Mouse (Mus musculus): ENCODE results near the gene Tnfrsf26. TPM values are rescaled to one million over a fixed set of nuclear protein-coding genes. Genes with fewer than 3 reads are reported as not detected.

Gene Tnfrsf26
- polyA plus RNA-seq, 1 experiment from 2014 or later: 1.2 TPM

- H3K27me3 ChIP-seq (ENCODE audit: control insufficient read depth, insufficient read depth, low read length): no peaks in the 10 kb centered on the region
- H3K4me3 ChIP-seq (ENCODE audit: low read length): no peak overlapping the region
- H3K4me1 ChIP-seq (ENCODE audit: control insufficient read depth, insufficient read depth, low read length): no peaks in the 10 kb centered on the region
- no peaks in the 10 kb centered on the region for H3K9me3 ChIP-seq (replicated peaks; ENCODE audit: control insufficient read depth, low read length)
- ATAC-seq (replicated peaks; ENCODE audit: extremely low read depth, insufficient read depth, low FRiP score): no peak
- no peak overlapping the region for H3K4me2 ChIP-seq (ENCODE audit: low read depth, low read length)
- H3K36me3 ChIP-seq (ENCODE audit: control insufficient read depth, insufficient read depth): no peaks in the 10 kb centered on the region
- H3K9ac ChIP-seq (ENCODE audit: low read length): no peak overlapping the region
- 60% methylated on average over 3 of the region's 3 CpGs for WGBS
- no peak overlapping the region for H3K27ac ChIP-seq (ENCODE audit: low read length)
Observed at GRCm38 (mm10) chr7:143605321-143605720, 23.2 kb downstream of the Tnfrsf26 start.

DNA sequence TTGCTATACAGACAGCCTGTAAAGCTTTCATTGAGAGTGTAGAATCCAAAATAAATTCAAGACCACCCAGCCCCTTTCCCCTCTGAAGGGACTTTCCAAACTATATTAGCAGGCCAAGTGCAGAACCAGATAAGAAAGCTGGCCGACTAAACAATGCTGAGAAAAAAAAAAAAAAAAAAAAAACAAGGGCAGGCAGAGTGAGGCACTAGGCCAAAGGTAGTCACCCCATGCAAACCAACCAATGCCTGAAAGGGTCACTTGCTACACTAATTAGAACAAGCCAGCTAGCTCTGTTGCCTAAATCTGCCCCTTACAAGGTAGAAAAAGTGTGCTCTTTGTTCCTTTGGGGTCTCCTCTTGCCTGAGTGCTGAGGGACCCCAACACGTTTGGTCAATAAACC lies 23.6 kb downstream of the Tnfrsf26 start:
- WGBS: 56% methylated on average over 2 of the region's 2 CpGs
- Histone ChIP-seq H3K27me3 (ENCODE audit: control insufficient read depth, insufficient read depth, low read length) (no peaks in the 10 kb centered on the region), H3K4me3 (ENCODE audit: low read length) (no peak overlapping the region), H3K36me3 (ENCODE audit: control insufficient read depth, insufficient read depth) (no peaks in the 10 kb centered on the region), H3K4me2 (ENCODE audit: low read depth, low read length) (no peak overlapping the region), H3K27ac (ENCODE audit: low read length) (no peak overlapping the region), H3K9me3 (replicated peaks; ENCODE audit: control insufficient read depth, low read length) (no peaks in the 10 kb centered on the region), H3K9ac (ENCODE audit: low read length) (no peak overlapping the region), H3K4me1 (ENCODE audit: control insufficient read depth, insufficient read depth, low read length) (no peaks in the 10 kb centered on the region)
- no peak for ATAC-seq (replicated peaks; ENCODE audit: extremely low read depth, insufficient read depth, low FRiP score)

DNA sequence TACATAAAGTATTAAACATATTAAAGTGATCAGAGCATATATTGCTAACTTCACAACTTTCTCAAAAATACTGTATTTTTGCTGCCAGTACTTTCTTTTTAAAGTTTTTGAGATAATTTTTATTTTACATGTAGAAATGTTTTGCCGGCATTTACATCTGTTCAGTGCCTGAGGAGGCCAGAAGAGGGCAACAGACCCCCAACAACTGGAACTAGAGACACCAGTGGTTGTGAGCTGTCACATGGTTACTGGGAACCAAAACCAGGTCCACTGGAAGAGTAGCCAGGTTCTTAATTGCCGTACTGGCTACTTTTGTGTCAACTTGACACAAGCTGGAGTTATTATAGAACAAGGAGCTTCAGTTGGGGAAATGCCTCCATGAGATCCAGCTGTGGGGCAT lies 26.8 kb downstream of the Tnfrsf26 start:
- Histone ChIP-seq H3K9ac (ENCODE audit: low read length) (no peak overlapping the region), H3K27me3 (ENCODE audit: control insufficient read depth, insufficient read depth, low read length) (no peaks in the 10 kb centered on the region), H3K4me3 (ENCODE audit: low read length) (no peak overlapping the region), H3K9me3 (replicated peaks; ENCODE audit: control insufficient read depth, low read length) (no peaks in the 10 kb centered on the region), H3K36me3 (ENCODE audit: control insufficient read depth, insufficient read depth) (no peaks in the 10 kb centered on the region), H3K4me2 (ENCODE audit: low read depth, low read length) (no peak overlapping the region), H3K27ac (ENCODE audit: low read length) (no peak overlapping the region), H3K4me1 (ENCODE audit: control insufficient read depth, insufficient read depth, low read length) (peaks cover 8% of the 10 kb centered on the region)
- ATAC-seq (replicated peaks; ENCODE audit: extremely low read depth, insufficient read depth, low FRiP score): no peak
- 79% methylated on average over 2 of the region's 2 CpGs for WGBS

DNA sequence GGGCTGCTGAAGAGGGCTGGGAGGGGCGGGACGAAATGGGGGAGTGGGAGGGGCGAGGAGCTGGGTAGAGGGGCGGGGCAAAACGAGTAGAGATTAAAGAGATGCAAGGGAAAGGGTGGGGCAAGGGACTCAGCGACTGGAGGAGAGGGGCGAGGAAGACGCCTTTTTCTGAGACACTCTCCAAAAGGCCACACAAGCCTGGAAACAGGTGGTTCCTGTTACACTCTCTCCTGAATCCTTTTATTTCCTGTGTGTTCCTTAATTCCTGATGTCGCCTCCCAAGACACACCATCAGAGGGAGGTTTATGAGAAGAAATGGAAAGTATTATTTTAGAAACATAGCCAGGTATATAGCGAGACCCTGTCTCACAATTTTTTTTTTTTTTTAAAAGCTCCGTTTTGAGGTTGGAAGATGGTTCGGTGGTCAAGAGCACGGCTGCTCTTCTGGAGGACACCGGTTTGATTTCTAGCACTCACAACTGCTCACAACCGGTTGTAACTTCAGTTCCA lies 28.2 kb downstream of the Tnfrsf26 start:
- no peaks in the 10 kb centered on the region for H3K36me3 ChIP-seq (ENCODE audit: control insufficient read depth, insufficient read depth)
- H3K27ac ChIP-seq (ENCODE audit: low read length): 0 out of 2 replicates have a peak overlapping the region, but pooled peaks have one; percentile 29
- H3K4me3 ChIP-seq (ENCODE audit: low read length): peak overlapping the region; percentile 85
- 7% methylated on average over 15 of the region's 15 CpGs for WGBS
- peaks cover 8% of the 10 kb centered on the region for H3K4me1 ChIP-seq (ENCODE audit: control insufficient read depth, insufficient read depth, low read length)
- ATAC-seq (replicated peaks; ENCODE audit: extremely low read depth, insufficient read depth, low FRiP score): no peak
- no peaks in the 10 kb centered on the region for H3K27me3 ChIP-seq (ENCODE audit: control insufficient read depth, insufficient read depth, low read length)
- H3K4me2 ChIP-seq (ENCODE audit: low read depth, low read length): peak overlapping the region; percentile 74
- peak overlapping the region; percentile 84 for H3K9ac ChIP-seq (ENCODE audit: low read length)
- no peaks in the 10 kb centered on the region for H3K9me3 ChIP-seq (replicated peaks; ENCODE audit: control insufficient read depth, low read length)

- Histone ChIP-seq H3K4me2 (ENCODE audit: low read depth, low read length) (peak within 1 kb of the TSS; percentile 74), H3K27me3 (ENCODE audit: control insufficient read depth, insufficient read depth, low read length) (no peaks in the 10 kb centered on the region), H3K36me3 (ENCODE audit: control insufficient read depth, insufficient read depth) (no peaks in the 10 kb centered on the region), H3K4me1 (ENCODE audit: control insufficient read depth, insufficient read depth, low read length) (peaks cover 14% of the 10 kb centered on the region), H3K9ac (ENCODE audit: low read length) (peak within 1 kb of the TSS; percentile 84), H3K27ac (ENCODE audit: low read length) (0 out of 2 replicates have a peak within 1 kb of the TSS, but pooled peaks have one; percentile 29), H3K9me3 (replicated peaks; ENCODE audit: control insufficient read depth, low read length) (no peaks in the 10 kb centered on the region), H3K4me3 (ENCODE audit: low read length) (peak within 1 kb of the TSS; percentile 85)
- peak; percentile 97 for ATAC-seq (replicated peaks; ENCODE audit: extremely low read depth, insufficient read depth, low FRiP score)
- WGBS: 2% methylated on average over 35 of the region's 35 CpGs
Observed at GRCm38 (mm10) chr7:143599428-143600230, 28.9 kb downstream of the Tnfrsf26 start, which contains the start of gene Cars. Cars (minus strand) TSS chr7:143600090.

- Histone ChIP-seq H3K4me2 (ENCODE audit: low read depth, low read length) (no peak overlapping the region), H3K9me3 (replicated peaks; ENCODE audit: control insufficient read depth, low read length) (no peaks in the 10 kb centered on the region), H3K9ac (ENCODE audit: low read length) (no peak overlapping the region), H3K27me3 (ENCODE audit: control insufficient read depth, insufficient read depth, low read length) (no peaks in the 10 kb centered on the region), H3K27ac (ENCODE audit: low read length) (no peak overlapping the region), H3K4me1 (ENCODE audit: control insufficient read depth, insufficient read depth, low read length) (peaks cover 17% of the 10 kb centered on the region), H3K4me3 (ENCODE audit: low read length) (no peak overlapping the region), H3K36me3 (ENCODE audit: control insufficient read depth, insufficient read depth) (peaks cover 6% of the 10 kb centered on the region; the same call in 1 of the 2 replicates)
- no peak; the same call in 1 of the 2 replicates for ATAC-seq (replicated peaks; ENCODE audit: extremely low read depth, insufficient read depth, low FRiP score)
- WGBS: 44% methylated on average over 5 of the region's 5 CpGs
Observed at GRCm38 (mm10) chr7:143594865-143595264, 33.7 kb downstream of the Tnfrsf26 start.

DNA sequence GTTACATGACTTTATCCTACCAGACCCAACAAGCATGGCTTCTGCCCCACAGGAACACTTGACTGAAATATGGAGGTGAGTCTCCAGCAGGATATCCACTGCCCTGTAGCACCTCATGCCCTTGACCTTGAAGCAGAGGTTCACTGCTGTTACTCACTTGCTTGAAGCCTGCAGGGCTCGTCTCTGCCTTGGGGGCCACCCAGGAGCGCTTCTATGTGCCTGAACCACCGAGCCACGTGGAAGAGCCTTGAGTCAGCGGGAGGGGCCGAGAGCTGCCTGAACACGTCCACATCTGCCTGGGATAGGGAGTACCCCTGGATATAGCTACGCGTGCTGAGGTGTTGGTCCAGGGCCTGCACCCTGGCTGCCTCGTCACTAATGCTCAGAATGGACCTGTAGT lies 36.3 kb downstream of the Tnfrsf26 start:
- H3K4me2 ChIP-seq (ENCODE audit: low read depth, low read length): no peak overlapping the region
- H3K9me3 ChIP-seq (replicated peaks; ENCODE audit: control insufficient read depth, low read length): no peaks in the 10 kb centered on the region
- H3K4me1 ChIP-seq (ENCODE audit: control insufficient read depth, insufficient read depth, low read length): peaks cover 9% of the 10 kb centered on the region
- ATAC-seq (replicated peaks; ENCODE audit: extremely low read depth, insufficient read depth, low FRiP score): no peak
- no peak overlapping the region for H3K9ac ChIP-seq (ENCODE audit: low read length)
- peaks cover 15% of the 10 kb centered on the region for H3K36me3 ChIP-seq (ENCODE audit: control insufficient read depth, insufficient read depth)
- WGBS: 88% methylated on average over 10 of the region's 10 CpGs
- no peak overlapping the region for H3K27ac ChIP-seq (ENCODE audit: low read length)
- H3K27me3 ChIP-seq (ENCODE audit: control insufficient read depth, insufficient read depth, low read length): no peaks in the 10 kb centered on the region
- H3K4me3 ChIP-seq (ENCODE audit: low read length): no peak overlapping the region

- no peaks in the 10 kb centered on the region for H3K4me1 ChIP-seq (ENCODE audit: control insufficient read depth, insufficient read depth, low read length)
- H3K4me3 ChIP-seq (ENCODE audit: low read length): no peak overlapping the region
- ATAC-seq (replicated peaks; ENCODE audit: extremely low read depth, insufficient read depth, low FRiP score): no peak
- H3K9me3 ChIP-seq (replicated peaks; ENCODE audit: control insufficient read depth, low read length): no peaks in the 10 kb centered on the region
- no peak overlapping the region for H3K4me2 ChIP-seq (ENCODE audit: low read depth, low read length)
- H3K27ac ChIP-seq (ENCODE audit: low read length): no peak overlapping the region
- H3K27me3 ChIP-seq (ENCODE audit: control insufficient read depth, insufficient read depth, low read length): no peaks in the 10 kb centered on the region
- 80% methylated on average over 4 of the region's 4 CpGs for WGBS
- H3K9ac ChIP-seq (ENCODE audit: low read length): no peak overlapping the region
- peaks cover 42% of the 10 kb centered on the region for H3K36me3 ChIP-seq (ENCODE audit: control insufficient read depth, insufficient read depth)
Observed at GRCm38 (mm10) chr7:143588006-143588405, 40.5 kb downstream of the Tnfrsf26 start.

- no peak overlapping the region for H3K4me2 ChIP-seq (ENCODE audit: low read depth, low read length)
- H3K4me1 ChIP-seq (ENCODE audit: control insufficient read depth, insufficient read depth, low read length): no peaks in the 10 kb centered on the region
- H3K9me3 ChIP-seq (replicated peaks; ENCODE audit: control insufficient read depth, low read length): no peaks in the 10 kb centered on the region
- no peak overlapping the region for H3K27ac ChIP-seq (ENCODE audit: low read length)
- peaks cover 47% of the 10 kb centered on the region for H3K36me3 ChIP-seq (ENCODE audit: control insufficient read depth, insufficient read depth)
- no peak overlapping the region for H3K9ac ChIP-seq (ENCODE audit: low read length)
- H3K27me3 ChIP-seq (ENCODE audit: control insufficient read depth, insufficient read depth, low read length): no peaks in the 10 kb centered on the region
- no peak overlapping the region for H3K4me3 ChIP-seq (ENCODE audit: low read length)
- ATAC-seq (replicated peaks; ENCODE audit: extremely low read depth, insufficient read depth, low FRiP score): no peak
- 83% methylated on average over 5 of the region's 5 CpGs for WGBS
Observed at GRCm38 (mm10) chr7:143587586-143587985, 40.9 kb downstream of the Tnfrsf26 start.

Measured in heart, embryonic 16.5 days (tissue).